Mouse (Mus musculus) E14TG2a.4 (cell line): ENCODE measurements around the gene Olfr1025-ps1.

ENCODE experiments used
- CTCF ChIP-seq: conservative IDR thresholded peaks from 2 replicates; pipeline ENCODE4 v1.5.1; 2014; ENCODE audit warnings: low read length
- NANOG ChIP-seq: IDR thresholded peaks from 2 replicates; pipeline ENCODE4 v1.6.1; 2014; ENCODE audit warnings: borderline replicate concordance, low read length, mixed read lengths
- POU5F1 ChIP-seq: IDR thresholded peaks from 2 replicates; pipeline ENCODE4 v1.6.1; 2014; ENCODE audit warnings: low read length, borderline replicate concordance

DNA sequence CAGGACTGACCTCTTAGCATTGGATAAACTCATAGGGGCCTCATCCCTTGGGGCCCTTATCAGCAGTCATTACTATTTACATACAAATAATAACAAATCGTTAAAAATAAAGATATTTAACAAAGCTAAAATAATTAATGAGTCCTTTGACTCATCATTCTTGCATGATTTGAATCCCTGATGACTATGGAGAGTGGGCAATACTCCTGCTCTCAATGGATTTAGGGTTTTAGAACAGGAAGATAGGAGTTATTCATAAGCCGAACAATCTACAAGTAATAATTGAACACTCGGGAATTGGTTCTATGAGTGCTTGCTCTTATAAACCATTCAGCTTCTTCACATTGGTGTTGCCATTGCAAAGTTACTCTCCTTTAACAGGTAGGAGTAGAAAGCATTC, 6.3 kb downstream of the Olfr1025-ps1 start, which contains the start of gene Olfr1026:
- TF ChIP-seq CTCF (no peak), POU5F1 (no peak), NANOG (no peak)
